7 mouse cellular contexts compared by ENCODE assay signal in the genomic region with DNA sequence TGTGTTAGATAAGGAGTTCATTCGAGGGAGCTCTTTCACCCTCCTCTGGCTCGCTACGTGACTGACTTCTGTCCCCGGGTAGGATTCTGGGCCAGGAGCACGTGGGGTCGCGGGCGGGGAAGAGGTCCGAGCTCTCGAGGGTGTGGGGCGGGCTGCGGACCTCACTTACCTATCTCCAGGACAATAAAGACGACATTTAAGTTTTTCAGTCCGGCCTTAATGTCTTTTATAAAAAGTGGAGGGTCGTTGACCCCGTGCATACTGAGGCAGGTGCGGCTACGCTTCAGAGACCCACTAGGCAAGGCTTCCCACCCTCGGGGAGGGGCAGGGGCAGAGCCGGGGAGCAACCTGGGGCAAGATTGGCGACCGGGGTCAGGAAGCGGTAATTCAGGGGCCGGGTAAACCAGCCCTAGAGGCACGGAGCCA. TPM values are rescaled to one million over a fixed set of nuclear protein-coding genes. Genes with fewer than 3 reads are reported as not detected.
DNase-seq lines count a peak whose midpoint lies in the region; ATAC-seq lines count a peak whose summit lies in the region.

No protein-coding gene starts in this region.

- no peaks in the 10 kb centered on the region for H3K36me3 ChIP-seq in embryonic facial prominence, embryonic 13.5 days

- under 1% methylated on average over 25 of the region's 25 CpGs for WGBS in embryonic facial prominence, embryonic 13.5 days

- H3K27me3 ChIP-seq in embryonic facial prominence, embryonic 13.5 days = no peaks in the 10 kb centered on the region

- DNase-seq in A20 (ENCODE audit: low read depth, low spot score) = peak; percentile 82
- peak; percentile 43 for DNase-seq in ES-CJ7 (ENCODE audit: low read depth, low spot score)
- DNase-seq in heart, postnatal 10 days = peak; percentile 61 to 65
- peak; percentile 68 to 73 for DNase-seq in kidney, postnatal 36 days
- DNase-seq in spleen, postnatal 36 days (ENCODE audit: low spot score in 2 of 2) = peak; percentile 53 to 59

- peak overlapping the region; percentile 79 for H3K9ac ChIP-seq in embryonic facial prominence, embryonic 13.5 days

- H3K9me3 ChIP-seq in embryonic facial prominence, embryonic 13.5 days = no peaks in the 10 kb centered on the region

- H3K4me2 ChIP-seq in embryonic facial prominence, embryonic 13.5 days = peak overlapping the region; percentile 97

- H3K4me1 ChIP-seq in embryonic facial prominence, embryonic 13.5 days = peaks cover 3% of the 10 kb centered on the region; the same call in 1 of the 2 replicates

- intact Hi-C loops in heart, postnatal 10 days (cut with DNase I) = loop anchor here (5.0 kb wide), 2 partner anchors 40 to 55 kb away; no protein-coding TSS in a partner anchor

- peak overlapping the region; percentile 64 for H3K4me3 ChIP-seq in embryonic facial prominence, embryonic 13.5 days

- 0 out of 2 replicates have a peak overlapping the region, but pooled peaks have one; percentile 62 for H3K27ac ChIP-seq in embryonic facial prominence, embryonic 13.5 days

- peak; percentile 8; the same call in 1 of the 2 replicates for ATAC-seq in embryonic facial prominence, embryonic 13.5 days (ENCODE audit: insufficient number of reproducible peaks, insufficient read depth, low FRiP score, low TSS enrichment, low read depth)
- ATAC-seq in megakaryocyte, adult 5-6 weeks (ENCODE audit: poor library complexity, severe bottlenecking) = peak; percentile 38

RNA-seq across cellular contexts. Expression of a gene that starts 0.6 kb away (rescaled TPM):
- polyA plus RNA-seq in embryonic facial prominence, embryonic 13.5 days (2015; fragmentation: Nextera tagmentation; extraction: Ambion mirVana) = 4.5 and 5.8 TPM in 2 replicates
- total RNA-seq in heart, postnatal 10 days (2021) = 10 to 100 TPM; 33.1 to 36.1 TPM
- total RNA-seq in megakaryocyte, adult 5-6 weeks (2015) = 95.3 and 107 TPM in 2 replicates
- total RNA-seq in megakaryocyte, adult 5-6 weeks (2017) = 277 and 321 TPM in 2 replicates

Comparison
In these comparisons a context has a peak if more than half of its experiments do, and no peak if none do; other contexts are left out.
1. Peak in every context shown above with its lines: DNase-seq, ATAC-seq, H3K4me3 ChIP-seq and H3K27ac ChIP-seq.